Mouse (Mus musculus) brain, embryonic 14.5 days (tissue): Measurements from ENCODE around the gene Hist2h2aa2.
"Not testable (repeated sequence)": the region's sequence is repeated elsewhere in the genome, so short reads cannot be mapped to it uniquely, and the experiment has no call there.

Experiments used
- CTCF ChIP-seq: fragments of 200-500 bp; IDR thresholded peaks from 2 replicates; pipeline ENCODE4 v1.5.1; 2012; ENCODE audit warnings: inconsistent platforms, mild to moderate bottlenecking, moderate library complexity, borderline replicate concordance; ENCODE audit not compliant: insufficient read depth, insufficient read length; ENCODE audit errors: extremely low read depth
- POLR2A ChIP-seq: fragments of 200-500 bp; IDR thresholded peaks from 2 replicates; pipeline ENCODE4 v1.6.1; 2012; ENCODE audit warnings: mild to moderate bottlenecking, inconsistent platforms, borderline replicate concordance; ENCODE audit not compliant: poor library complexity, insufficient read depth, insufficient read length, severe bottlenecking; ENCODE audit errors: extremely low read depth

DNA sequence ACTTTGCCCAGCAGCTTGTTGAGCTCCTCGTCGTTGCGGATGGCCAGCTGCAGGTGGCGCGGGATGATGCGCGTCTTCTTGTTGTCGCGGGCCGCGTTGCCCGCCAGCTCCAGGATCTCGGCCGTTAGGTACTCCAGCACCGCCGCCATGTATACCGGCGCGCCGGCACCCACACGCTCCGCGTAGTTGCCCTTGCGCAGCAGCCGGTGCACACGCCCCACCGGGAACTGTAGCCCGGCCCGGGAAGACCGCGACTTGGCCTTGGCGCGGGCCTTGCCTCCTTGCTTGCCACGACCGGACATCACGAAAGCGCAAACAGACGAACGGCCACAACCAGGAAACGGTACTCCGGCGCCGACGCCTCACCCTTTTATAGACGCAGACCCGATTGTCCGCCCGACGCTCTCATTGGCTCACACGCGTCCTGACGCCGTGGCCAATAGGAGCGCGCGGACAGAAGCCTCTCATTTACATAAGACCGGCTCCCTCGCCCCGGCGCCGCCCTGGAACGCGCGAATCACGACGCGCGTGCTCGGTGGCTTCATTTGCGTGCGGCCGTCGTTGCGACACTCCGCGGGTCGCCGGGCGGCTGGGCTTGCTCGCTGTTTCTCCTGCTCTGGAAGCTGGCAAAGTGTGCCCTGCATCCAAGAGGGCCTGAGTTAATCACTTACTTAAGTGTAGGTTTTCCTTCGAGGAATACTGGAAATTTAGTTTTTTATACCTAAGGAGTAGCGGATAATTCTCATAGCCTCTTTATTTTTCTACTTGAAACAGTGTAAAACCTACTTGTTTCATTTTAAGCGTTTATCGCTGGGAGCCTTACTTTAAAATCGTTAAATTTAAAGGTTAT is at the start of gene Hist2h2aa2:
- not testable (repeated sequence) for TF ChIP-seq POLR2A, CTCF
